Mouse (Mus musculus) G1E (cell line): ENCODE measurements at regions not wholly inside any gene's neighbourhood (a gene's known extent, or its start where the extent isn't known, plus 50 kb on each side); places are given as distances from the start of the nearest gene placed in this dataset.

ENCODE experiments used
- ATAC-seq: 2 replicates; pipeline ENCODE4 v1.8.0; 2016; ENCODE audit warnings: mild to moderate bottlenecking; ENCODE audit not compliant: insufficient number of reproducible peaks, poor library complexity, low FRiP score, severe bottlenecking; ENCODE audit errors: extremely low read depth
- DNase-seq: peaks from one replicate; pipeline ENCODE4 v3.0.0; 2012; ENCODE audit warnings: low spot score
- H3K27me3 ChIP-seq: 2 replicates; pipeline ENCODE4 v1.6.1; 2012; ENCODE audit warnings: mild to moderate bottlenecking, low read length, inconsistent platforms; ENCODE audit not compliant: insufficient read depth
- H3K36me3 ChIP-seq: replicated peaks from 2 replicates; pipeline ENCODE3; 2012; ENCODE audit warnings: mild to moderate bottlenecking, inconsistent platforms
- H3K4me1 ChIP-seq: 2 replicates; pipeline ENCODE4 v1.6.1; 2012; ENCODE audit warnings: low read depth, low read length, inconsistent platforms, mixed read lengths; ENCODE audit not compliant: insufficient read depth
- H3K4me3 ChIP-seq: 2 replicates; pipeline ENCODE4 v1.5.1; 2012; ENCODE audit warnings: low read depth, mild to moderate bottlenecking, inconsistent platforms, low read length, moderate library complexity, mixed read lengths
- H3K9me3 ChIP-seq: replicated peaks from 2 replicates; pipeline ENCODE4 v1.6.1; 2012; ENCODE audit warnings: inconsistent platforms
- CTCF ChIP-seq: IDR thresholded peaks from 2 replicates; pipeline ENCODE4 v1.5.1; 2012; ENCODE audit warnings: low read depth, low read length, inconsistent platforms, mixed read lengths
- GATA1 ChIP-seq: IDR thresholded peaks from 2 replicates; pipeline ENCODE4 v1.6.1; 2012; ENCODE audit warnings: borderline replicate concordance, low read length, inconsistent platforms, mixed read lengths
- GATA2 ChIP-seq: IDR thresholded peaks from 2 replicates; pipeline ENCODE4 v1.6.1; 2012; ENCODE audit warnings: low read depth, low read length, inconsistent platforms, borderline replicate concordance
- POLR2AphosphoS5 ChIP-seq: IDR thresholded peaks from 2 replicates; pipeline ENCODE4 v1.6.1; 2012; ENCODE audit warnings: low read depth, low read length, inconsistent platforms; ENCODE audit not compliant: insufficient replicate concordance
- TAL1 ChIP-seq: conservative IDR thresholded peaks from 2 replicates; pipeline ENCODE4 v1.6.1; 2012; ENCODE audit warnings: low read depth, low read length, inconsistent platforms, mixed read lengths

DNA sequence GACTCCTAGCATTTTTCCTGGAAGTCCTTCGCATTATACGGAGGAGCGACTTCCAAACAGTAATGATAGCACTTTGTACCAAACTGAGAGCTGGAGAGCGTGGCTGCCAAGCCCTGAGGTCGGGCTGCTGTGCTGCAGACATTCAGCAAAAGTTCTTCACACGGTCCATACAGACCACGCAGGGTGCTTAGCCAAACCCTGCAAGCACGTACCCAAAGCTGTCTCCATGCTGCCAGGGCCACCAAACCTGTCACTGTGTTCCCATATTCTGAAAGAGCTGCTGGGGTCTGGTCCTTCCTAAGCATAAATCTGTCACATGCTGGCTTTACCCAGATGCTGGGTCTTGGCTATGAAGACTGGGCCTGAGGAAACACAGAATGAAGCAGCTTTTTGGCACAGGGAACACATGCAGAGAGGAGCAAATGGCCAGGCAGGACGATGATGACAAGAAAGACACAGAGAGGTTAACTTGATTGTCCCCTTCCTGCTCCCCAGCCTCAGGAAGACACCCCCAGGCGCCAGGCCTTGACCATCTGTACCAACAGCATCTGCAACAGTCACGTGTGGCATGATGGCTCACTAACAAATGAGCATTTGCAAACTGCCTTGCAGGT lies 354.0 kb upstream of the Nfe2l3 start:
- TF ChIP-seq GATA1 (no peak), GATA2 (no peak), POLR2AphosphoS5 (no peak), TAL1 (no peak), CTCF (no peak)
- Histone ChIP-seq H3K4me1 (no peaks in the 10 kb centered on the region), H3K27me3 (peaks cover 11% of the 10 kb centered on the region; the same call in 1 of the 2 replicates), H3K4me3 (no peak overlapping the region), H3K36me3 (no peaks in the 10 kb centered on the region), H3K9me3 (no peaks in the 10 kb centered on the region)
- DNase-seq (no peak), ATAC-seq (no peak)

DNA sequence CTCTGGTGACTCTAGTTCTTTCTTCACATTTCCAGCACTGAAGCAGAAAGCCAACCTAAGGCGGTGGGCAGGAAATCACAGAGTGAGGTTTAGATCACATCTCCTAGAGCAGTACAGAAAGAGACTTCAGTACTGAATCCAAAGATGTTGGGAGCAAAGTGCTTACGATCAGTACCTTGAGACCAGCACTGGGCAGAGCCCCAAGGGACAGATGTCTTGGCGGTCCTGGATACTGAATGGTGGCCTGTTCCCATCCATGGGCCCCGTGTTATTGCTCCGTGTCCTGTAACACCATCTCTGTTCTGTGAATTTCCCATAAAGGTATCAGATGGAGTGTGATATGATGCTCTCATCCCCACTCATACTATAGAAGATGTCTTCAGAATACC lies 353.5 kb upstream of the Nfe2l3 start:
- DNase-seq (no peak), ATAC-seq (no peak)
- Histone ChIP-seq H3K9me3 (no peaks in the 10 kb centered on the region), H3K36me3 (no peaks in the 10 kb centered on the region), H3K4me1 (no peaks in the 10 kb centered on the region), H3K4me3 (no peak overlapping the region), H3K27me3 (peaks cover 9% of the 10 kb centered on the region; the same call in 1 of the 2 replicates)
- TF ChIP-seq TAL1, result no peak
- no peak for TF ChIP-seq GATA2
- TF ChIP-seq CTCF, result no peak
- no peak for TF ChIP-seq GATA1

DNA sequence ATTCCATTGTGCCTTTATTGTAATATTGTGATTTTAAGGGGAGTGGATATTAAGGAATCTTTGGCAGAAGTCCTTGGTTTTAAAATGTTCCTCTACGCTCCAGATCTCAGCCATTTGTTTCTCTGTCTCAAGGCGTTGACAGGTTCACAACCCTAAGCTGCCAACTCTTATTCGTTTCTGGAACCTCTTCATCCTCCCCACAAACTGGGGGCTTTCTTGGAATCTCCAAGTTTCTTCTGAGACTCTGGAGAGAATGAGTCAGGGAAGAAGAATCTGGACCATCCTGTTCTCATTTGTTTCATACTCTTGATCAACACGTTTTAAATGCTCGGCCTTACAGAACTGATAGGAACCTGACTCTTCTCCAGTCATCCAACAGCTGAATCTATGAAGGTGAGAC lies 351.4 kb upstream of the Nfe2l3 start:
- H3K9me3 ChIP-seq, result no peaks in the 10 kb centered on the region
- H3K36me3 ChIP-seq, result no peaks in the 10 kb centered on the region
- no peak overlapping the region for H3K4me3 ChIP-seq
- H3K4me1 ChIP-seq, result no peaks in the 10 kb centered on the region
- peaks cover 6% of the 10 kb centered on the region; the same call in 1 of the 2 replicates for H3K27me3 ChIP-seq
- ATAC-seq (no peak), DNase-seq (no peak)
- TF ChIP-seq TAL1, result no peak
- TF ChIP-seq GATA1, result no peak
- TF ChIP-seq POLR2AphosphoS5, result no peak
- no peak for TF ChIP-seq GATA2
- TF ChIP-seq CTCF, result no peak

DNA sequence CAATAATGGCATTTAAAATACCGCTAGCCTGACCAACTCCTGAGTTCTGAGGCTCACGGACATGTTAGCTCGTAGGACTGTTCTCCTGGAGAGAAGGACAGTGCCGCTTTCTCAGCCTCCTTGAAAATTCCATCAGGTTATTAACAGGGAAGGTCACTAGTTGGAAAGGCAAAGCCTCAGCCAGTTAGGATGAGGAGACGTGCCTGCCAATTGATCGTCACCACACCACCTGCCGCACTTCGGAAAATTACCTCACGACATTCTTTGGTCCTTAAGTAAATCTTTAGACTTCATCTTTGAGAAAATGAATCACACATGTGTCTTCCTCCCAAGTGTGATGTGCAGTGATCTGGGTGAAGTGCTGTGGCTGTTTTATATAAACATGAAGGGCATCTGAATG lies 347.8 kb upstream of the Nfe2l3 start:
- ATAC-seq, result no peak
- TF ChIP-seq GATA1 (no peak), GATA2 (no peak), TAL1 (no peak), POLR2AphosphoS5 (no peak), CTCF (no peak)
- Histone ChIP-seq H3K4me1 (peaks cover 5% of the 10 kb centered on the region; the same call in 1 of the 2 replicates), H3K27me3 (peaks cover 4% of the 10 kb centered on the region; the same call in 1 of the 2 replicates), H3K36me3 (no peaks in the 10 kb centered on the region), H3K4me3 (no peak overlapping the region), H3K9me3 (no peaks in the 10 kb centered on the region)
- no peak for DNase-seq

DNA sequence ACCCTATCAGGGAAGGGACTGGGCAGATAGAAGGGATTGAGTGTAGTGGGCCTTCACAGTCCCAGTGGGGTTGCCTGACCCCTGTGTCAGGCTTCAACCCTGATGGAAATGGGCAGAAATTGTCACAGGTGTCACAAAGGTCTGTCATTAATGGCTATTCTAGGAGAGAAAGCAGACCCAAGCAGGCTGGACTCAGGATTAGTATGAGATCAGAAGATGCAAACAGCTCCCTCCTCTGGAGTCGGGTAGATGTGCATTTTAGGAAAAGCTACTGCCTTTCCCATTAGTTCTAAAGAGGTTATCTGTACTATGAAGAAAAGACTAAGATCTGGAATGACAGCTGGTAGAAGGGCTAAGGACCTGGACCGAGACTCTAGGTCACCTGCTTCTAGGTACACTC lies 346.9 kb upstream of the Nfe2l3 start:
- no peak overlapping the region for H3K4me3 ChIP-seq
- ATAC-seq (no peak), DNase-seq (no peak)
- TF ChIP-seq TAL1, result no peak
- TF ChIP-seq POLR2AphosphoS5, result no peak
- no peak for TF ChIP-seq CTCF
- no peak for TF ChIP-seq GATA1
- TF ChIP-seq GATA2, result no peak
- H3K36me3 ChIP-seq, result no peaks in the 10 kb centered on the region
- no peaks in the 10 kb centered on the region for H3K9me3 ChIP-seq
- peaks cover 4% of the 10 kb centered on the region; the same call in 1 of the 2 replicates for H3K27me3 ChIP-seq
- peaks cover 5% of the 10 kb centered on the region; the same call in 1 of the 2 replicates for H3K4me1 ChIP-seq

DNA sequence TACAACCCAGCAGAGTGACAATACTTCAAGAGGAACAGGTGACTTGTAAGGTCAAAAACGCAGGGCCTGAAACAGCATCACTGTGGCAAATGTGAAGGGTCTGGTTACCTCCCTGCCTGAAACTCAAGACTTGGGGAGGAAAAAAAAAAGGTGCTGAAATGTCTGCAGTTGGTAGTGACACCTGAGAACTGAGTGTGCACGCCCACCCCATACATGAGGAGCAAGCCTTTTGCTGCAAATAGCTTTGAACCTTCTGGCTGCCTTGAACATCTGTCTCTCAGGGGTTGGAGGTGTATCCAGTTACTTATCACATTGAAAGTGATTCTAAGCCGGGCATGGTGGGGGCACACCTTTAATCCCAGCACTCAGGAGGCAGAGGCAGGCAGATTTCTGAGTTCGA lies 346.1 kb upstream of the Nfe2l3 start:
- no peak for TF ChIP-seq CTCF
- no peak for TF ChIP-seq GATA2
- TF ChIP-seq GATA1, result no peak
- no peak for TF ChIP-seq POLR2AphosphoS5
- no peak for TF ChIP-seq TAL1
- Histone ChIP-seq H3K4me1 (peaks cover 5% of the 10 kb centered on the region; the same call in 1 of the 2 replicates), H3K27me3 (peaks cover 4% of the 10 kb centered on the region; the same call in 1 of the 2 replicates), H3K9me3 (no peaks in the 10 kb centered on the region), H3K4me3 (no peak overlapping the region), H3K36me3 (no peaks in the 10 kb centered on the region)
- DNase-seq (no peak), ATAC-seq (no peak)
